Mouse (Mus musculus) kidney, adult 2 months (tissue): ENCODE measurements at regions not wholly inside any gene's neighbourhood (a gene's known extent, or its start where the extent isn't known, plus 50 kb on each side); places are given as distances from the start of the nearest gene placed in this dataset.

Experiments used
- DNase-seq: peaks from one replicate; pipeline ENCODE4 v3.0.0; 2021
- H3K27ac ChIP-seq: fragments of 200-500 bp; 2 replicates; pipeline ENCODE4 v1.5.1; 2012; ENCODE audit warnings: low read depth, low read length, control low read depth, inconsistent platforms; ENCODE audit not compliant: insufficient read depth
- H3K27me3 ChIP-seq: fragments of 200-500 bp; replicated peaks from 2 replicates; pipeline ENCODE4 v1.6.1; 2012; ENCODE audit warnings: mild to moderate bottlenecking, moderate library complexity, low read length, inconsistent platforms; ENCODE audit not compliant: control insufficient read depth, insufficient read depth
- H3K36me3 ChIP-seq: fragments of 200-500 bp; 2 replicates; pipeline ENCODE4 v1.6.1; 2012; ENCODE audit warnings: mild to moderate bottlenecking, moderate library complexity, low read length, inconsistent platforms; ENCODE audit not compliant: control insufficient read depth, insufficient read depth
- H3K4me1 ChIP-seq: fragments of 200-500 bp; 2 replicates; pipeline ENCODE4 v1.6.1; 2011; ENCODE audit warnings: low read length; ENCODE audit not compliant: control insufficient read depth, insufficient read depth
- H3K4me3 ChIP-seq: fragments of 200-500 bp; 2 replicates; pipeline ENCODE4 v1.5.1; 2011; ENCODE audit warnings: mild to moderate bottlenecking, low read depth, low read length, control low read depth; ENCODE audit not compliant: insufficient read depth
- CTCF ChIP-seq: fragments of 200-500 bp; conservative IDR thresholded peaks from 2 replicates; pipeline ENCODE4 v1.5.1; 2011; ENCODE audit warnings: low read depth, mild to moderate bottlenecking, control low read depth, low read length, moderate library complexity, mixed read lengths; ENCODE audit not compliant: insufficient read depth, insufficient read length
- POLR2A ChIP-seq: fragments of 200-500 bp; IDR thresholded peaks from one replicate; pipeline ENCODE4 v1.6.1; 2011; ENCODE audit warnings: low read depth, low read length, control low read depth
- WGBS: fragments of 180-500 bp; shearing (Covaris S2); methylation state at CpG from one replicate; pipeline ENCODE4 v1.1.7; 2018; 5-methylcytosine and 5-hydroxymethylcytosine counted together

GRCm38 (mm10) chr11:26800296-26800695, 206.5 kb upstream of the Vrk2 start:
- no peaks in the 10 kb centered on the region for H3K36me3 ChIP-seq
- WGBS, result 76% methylated on average over 2 of the region's 2 CpGs
- H3K4me1 ChIP-seq, result no peaks in the 10 kb centered on the region
- no peaks in the 10 kb centered on the region for H3K27me3 ChIP-seq
- H3K27ac ChIP-seq, result no peak overlapping the region
- no peak for DNase-seq
- H3K4me3 ChIP-seq, result no peak overlapping the region
- TF ChIP-seq CTCF (no peak), POLR2A (no peak)

- Histone ChIP-seq H3K4me1 (no peaks in the 10 kb centered on the region), H3K36me3 (no peaks in the 10 kb centered on the region), H3K27me3 (no peaks in the 10 kb centered on the region), H3K27ac (no peak overlapping the region), H3K4me3 (no peak overlapping the region)
- WGBS, result 73% methylated on average over 3 of the region's 3 CpGs
- TF ChIP-seq CTCF (no peak), POLR2A (no peak)
- DNase-seq, result no peak
Observed at GRCm38 (mm10) chr11:26794629-26794966, 200.8 kb upstream of the Vrk2 start.

- Histone ChIP-seq H3K4me1 (no peaks in the 10 kb centered on the region), H3K27me3 (no peaks in the 10 kb centered on the region), H3K27ac (no peak overlapping the region), H3K36me3 (no peaks in the 10 kb centered on the region), H3K4me3 (no peak overlapping the region)
- DNase-seq, result no peak
- WGBS, result 71% methylated on average over 3 of the region's 3 CpGs
- no peak for TF ChIP-seq CTCF
- TF ChIP-seq POLR2A, result no peak
Observed at GRCm38 (mm10) chr11:26793928-26794628, 200.3 kb upstream of the Vrk2 start.

GRCm38 (mm10) chr11:26789281-26789680, 195.5 kb upstream of the Vrk2 start:
- WGBS, result 39% methylated on average over 2 of the region's 2 CpGs
- Histone ChIP-seq H3K36me3 (no peaks in the 10 kb centered on the region), H3K27me3 (no peaks in the 10 kb centered on the region), H3K4me3 (no peak overlapping the region), H3K27ac (no peak overlapping the region), H3K4me1 (no peaks in the 10 kb centered on the region)
- TF ChIP-seq POLR2A, result no peak
- TF ChIP-seq CTCF, result no peak
- DNase-seq, result no peak

GRCm38 (mm10) chr11:26785164-26785563, 191.4 kb upstream of the Vrk2 start:
- 14% methylated on average over 1 of the region's 1 CpGs for WGBS
- Histone ChIP-seq H3K4me3 (no peak overlapping the region), H3K4me1 (no peaks in the 10 kb centered on the region), H3K27ac (no peak overlapping the region), H3K27me3 (no peaks in the 10 kb centered on the region), H3K36me3 (no peaks in the 10 kb centered on the region)
- TF ChIP-seq CTCF, result no peak
- no peak for TF ChIP-seq POLR2A
- DNase-seq, result peak; percentile 5

- DNase-seq, result no peak
- Histone ChIP-seq H3K4me3 (no peak overlapping the region), H3K36me3 (no peaks in the 10 kb centered on the region), H3K4me1 (no peaks in the 10 kb centered on the region), H3K27me3 (no peaks in the 10 kb centered on the region), H3K27ac (no peak overlapping the region)
- no peak for TF ChIP-seq CTCF
- no peak for TF ChIP-seq POLR2A
- 57% methylated on average over 3 of the region's 3 CpGs for WGBS
Observed at GRCm38 (mm10) chr11:26773122-26773796, 179.5 kb upstream of the Vrk2 start.

GRCm38 (mm10) chr11:26755576-26755975, 161.8 kb upstream of the Vrk2 start:
- H3K36me3 ChIP-seq, result no peaks in the 10 kb centered on the region
- no peak overlapping the region for H3K4me3 ChIP-seq
- H3K27me3 ChIP-seq, result no peaks in the 10 kb centered on the region
- H3K27ac ChIP-seq, result no peak overlapping the region
- 63% methylated on average over 3 of the region's 3 CpGs for WGBS
- no peak for DNase-seq
- H3K4me1 ChIP-seq, result no peaks in the 10 kb centered on the region
- TF ChIP-seq POLR2A (no peak), CTCF (no peak)
